Mouse (Mus musculus): ENCODE results near the gene Daw1. TPM values are rescaled to one million over a fixed set of nuclear protein-coding genes. Genes with fewer than 3 reads are reported as not detected.

Daw1 gene
- polyA plus RNA-seq, 1 experiment from 2014 or later = 0.72 TPM

DNA sequence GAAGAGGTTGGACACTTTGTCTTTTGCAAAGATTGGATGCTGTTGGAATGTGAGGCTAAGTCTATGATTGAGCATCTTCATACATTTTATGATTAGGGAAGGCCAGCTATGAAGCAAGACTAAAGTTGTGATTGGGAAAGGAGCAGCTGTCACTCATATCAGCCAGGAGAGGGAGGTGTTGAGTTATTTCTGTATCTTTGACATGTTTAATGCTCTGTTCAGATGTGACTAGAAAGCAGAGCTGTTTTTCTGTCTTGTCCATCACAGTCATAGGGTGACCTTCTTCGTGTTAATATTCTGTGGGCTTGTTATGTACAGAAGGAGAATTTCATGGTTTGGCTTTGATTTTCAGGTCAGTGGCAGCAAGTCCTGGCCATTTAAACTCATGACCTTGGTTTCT lies 63.5 kb downstream of the Daw1 start:
- Histone ChIP-seq H3K27ac (no peak overlapping the region), H3K4me3 (no peak overlapping the region), H3K9me3 (replicated peaks) (no peaks in the 10 kb centered on the region), H3K4me1 (no peaks in the 10 kb centered on the region), H3K9ac (no peak overlapping the region), H3K36me3 (no peaks in the 10 kb centered on the region), H3K27me3 (no peaks in the 10 kb centered on the region), H3K4me2 (replicated peaks) (no peak overlapping the region)
- ATAC-seq (ENCODE audit: low FRiP score) = no peak
- 81% methylated on average over 1 of the region's 1 CpGs for WGBS

DNA sequence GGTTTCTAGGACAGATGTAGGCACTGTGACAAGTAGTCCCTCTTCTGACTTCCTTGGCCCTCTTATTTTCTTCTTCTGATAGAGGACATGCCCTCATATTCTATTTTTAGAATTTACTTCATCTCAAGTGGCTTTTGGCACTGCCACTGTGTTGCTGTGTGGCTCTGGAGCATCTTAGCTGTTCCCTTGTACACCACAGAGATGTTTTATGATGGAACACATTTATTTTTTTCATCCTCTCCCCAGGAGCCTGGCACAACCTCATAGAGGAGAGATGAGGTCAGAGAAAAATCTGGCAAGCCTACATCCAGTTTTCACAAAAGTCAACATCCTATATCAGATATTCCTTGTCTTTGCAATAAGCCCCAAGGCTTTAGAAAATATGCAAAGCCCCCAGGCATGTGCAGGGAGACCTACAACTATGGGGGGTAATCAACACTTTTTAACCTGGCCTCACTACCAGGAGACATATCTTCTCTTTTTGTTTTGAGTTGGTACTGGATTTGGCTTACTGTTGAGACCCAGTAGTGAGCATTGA lies 64.9 kb downstream of the Daw1 start:
- Histone ChIP-seq H3K9me3 (replicated peaks) (no peaks in the 10 kb centered on the region), H3K27ac (no peak overlapping the region), H3K4me3 (no peak overlapping the region), H3K4me1 (no peaks in the 10 kb centered on the region), H3K27me3 (no peaks in the 10 kb centered on the region), H3K4me2 (replicated peaks) (no peak overlapping the region), H3K36me3 (no peaks in the 10 kb centered on the region), H3K9ac (no peak overlapping the region)
- no peak for ATAC-seq (ENCODE audit: low FRiP score)

DNA sequence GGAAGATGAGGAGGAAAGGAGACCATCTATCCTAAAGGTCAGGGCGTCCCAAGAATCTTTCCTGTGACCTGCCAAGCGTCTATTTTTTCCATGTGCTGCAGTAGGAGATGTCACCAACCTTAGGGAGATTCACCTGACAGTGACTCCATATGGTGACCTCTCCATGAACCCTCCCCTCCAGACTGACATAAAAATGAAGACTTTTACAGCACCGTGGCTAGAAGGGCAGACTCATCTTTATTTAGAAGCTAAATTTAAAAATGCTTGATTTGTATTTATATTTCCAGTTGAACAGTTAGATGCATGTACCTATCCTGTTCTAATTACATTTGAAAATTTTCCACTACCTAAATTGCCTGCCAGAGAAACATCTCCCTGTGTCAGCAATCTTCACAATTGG lies 68.4 kb downstream of the Daw1 start:
- no peaks in the 10 kb centered on the region for H3K36me3 ChIP-seq
- 82% methylated on average over 3 of the region's 3 CpGs for WGBS
- H3K4me3 ChIP-seq = no peak overlapping the region
- no peaks in the 10 kb centered on the region for H3K4me1 ChIP-seq
- no peak overlapping the region for H3K4me2 ChIP-seq (replicated peaks)
- no peak overlapping the region for H3K9ac ChIP-seq
- H3K9me3 ChIP-seq (replicated peaks) = no peaks in the 10 kb centered on the region
- ATAC-seq (ENCODE audit: low FRiP score) = no peak
- no peak overlapping the region for H3K27ac ChIP-seq
- no peaks in the 10 kb centered on the region for H3K27me3 ChIP-seq

DNA sequence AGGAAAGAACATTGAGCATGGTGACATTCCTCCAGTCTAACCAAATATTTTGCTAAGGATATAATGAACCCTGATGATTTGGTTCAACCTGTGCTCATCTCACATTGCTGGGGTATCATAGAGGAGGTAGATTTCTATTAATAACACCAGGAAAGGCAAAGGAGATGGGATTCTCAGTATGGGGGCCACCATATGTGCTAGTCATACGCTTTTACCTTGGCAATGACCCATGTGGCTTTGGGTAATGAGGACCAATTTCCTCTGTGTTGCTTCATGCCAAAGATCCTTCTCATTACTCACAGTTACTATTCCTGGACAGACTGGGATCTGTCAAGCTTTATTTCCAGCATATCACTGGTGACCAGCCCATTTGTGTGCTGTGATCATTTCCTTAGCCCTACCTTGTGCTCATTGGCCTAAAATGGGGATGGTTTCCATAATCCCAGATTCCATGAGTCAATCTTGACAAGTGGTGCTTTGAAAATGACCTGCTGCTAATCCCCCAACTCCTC lies 88.7 kb downstream of the Daw1 start:
- Histone ChIP-seq H3K27ac (no peak overlapping the region), H3K4me3 (no peak overlapping the region), H3K4me1 (no peaks in the 10 kb centered on the region), H3K4me2 (replicated peaks) (no peak overlapping the region), H3K36me3 (no peaks in the 10 kb centered on the region), H3K27me3 (no peaks in the 10 kb centered on the region), H3K9me3 (replicated peaks) (no peaks in the 10 kb centered on the region), H3K9ac (no peak overlapping the region)
- WGBS = 86% methylated on average over 1 of the region's 1 CpGs
- no peak for ATAC-seq (ENCODE audit: low FRiP score)

DNA sequence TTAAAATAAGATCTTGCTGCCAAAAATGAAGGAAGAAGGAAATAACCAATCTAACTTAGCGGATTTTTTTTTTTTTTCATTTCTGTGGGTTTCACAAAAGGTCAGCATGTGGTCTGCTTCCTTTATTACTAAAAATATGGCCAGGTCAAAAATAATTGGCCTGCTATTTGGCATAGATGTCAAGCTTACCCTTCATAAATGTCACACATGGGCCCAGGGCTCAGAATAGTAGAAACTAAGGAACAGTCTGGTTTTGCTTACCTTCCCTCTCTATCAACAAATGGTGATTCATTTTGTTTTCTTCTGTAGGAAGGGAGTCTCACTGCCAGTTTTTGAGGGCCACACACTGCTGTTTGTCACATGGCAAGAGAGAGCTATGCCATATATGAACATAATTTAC lies 92.2 kb downstream of the Daw1 start:
- Histone ChIP-seq H3K4me1 (no peaks in the 10 kb centered on the region), H3K4me2 (replicated peaks) (no peak overlapping the region), H3K4me3 (no peak overlapping the region), H3K9me3 (replicated peaks) (no peaks in the 10 kb centered on the region), H3K27ac (no peak overlapping the region), H3K9ac (no peak overlapping the region), H3K27me3 (no peaks in the 10 kb centered on the region), H3K36me3 (no peaks in the 10 kb centered on the region)
- no peak for ATAC-seq (ENCODE audit: low FRiP score)
- 73% methylated on average over 1 of the region's 1 CpGs for WGBS

Other genes with a start within 250 kb of the Daw1 start
- 0.54 and 0.60 TPM in 2 replicates for gene A030005L19Rik, start 246.4 kb upstream of the Daw1 start, polyA plus RNA-seq (2016; fragmentation: Nextera tagmentation; extraction: Ambion mirVana)
- gene A030014E15Rik, start 234.8 kb upstream of the Daw1 start, polyA plus RNA-seq (2016; fragmentation: Nextera tagmentation; extraction: Ambion mirVana) = not detected in 2 replicates
- gene Gm6217, start 228.4 kb upstream of the Daw1 start, polyA plus RNA-seq (2016; fragmentation: Nextera tagmentation; extraction: Ambion mirVana) = not detected in 2 replicates
- gene A030003K21Rik, start 216.4 kb upstream of the Daw1 start, polyA plus RNA-seq (2016; fragmentation: Nextera tagmentation; extraction: Ambion mirVana) = not detected in 2 replicates
- not detected in 2 replicates for gene Gm7544, start 203.7 kb upstream of the Daw1 start, polyA plus RNA-seq (2016; fragmentation: Nextera tagmentation; extraction: Ambion mirVana)
- not detected in 2 replicates for gene Gm47955, start 199.5 kb upstream of the Daw1 start, polyA plus RNA-seq (2016; fragmentation: Nextera tagmentation; extraction: Ambion mirVana)
- not detected in 2 replicates for gene Gm47959, start 159.2 kb upstream of the Daw1 start, polyA plus RNA-seq (2016; fragmentation: Nextera tagmentation; extraction: Ambion mirVana)
- 0.26 and 0.77 TPM in 2 replicates for gene Slc19a3, start 121.3 kb upstream of the Daw1 start, polyA plus RNA-seq (2016; fragmentation: Nextera tagmentation; extraction: Ambion mirVana)
- gene Krtap28-10, start 117.3 kb upstream of the Daw1 start, polyA plus RNA-seq (2016; fragmentation: Nextera tagmentation; extraction: Ambion mirVana) = not detected in 2 replicates
- not detected in 2 replicates for gene Gm47969, start 114.8 kb upstream of the Daw1 start, polyA plus RNA-seq (2016; fragmentation: Nextera tagmentation; extraction: Ambion mirVana)
- not detected in 2 replicates for gene A030005K14Rik, start 100.4 kb upstream of the Daw1 start, polyA plus RNA-seq (2016; fragmentation: Nextera tagmentation; extraction: Ambion mirVana)
- gene Krtap28-13, start 98.8 kb upstream of the Daw1 start, polyA plus RNA-seq (2016; fragmentation: Nextera tagmentation; extraction: Ambion mirVana) = not detected in 2 replicates
- not detected in 2 replicates for gene Ccl20, start 43.0 kb upstream of the Daw1 start, polyA plus RNA-seq (2016; fragmentation: Nextera tagmentation; extraction: Ambion mirVana)
- gene Sphkap, start 248.4 kb downstream of the Daw1 start, polyA plus RNA-seq (2016; fragmentation: Nextera tagmentation; extraction: Ambion mirVana) = 2.1 and 2.4 TPM in 2 replicates